Mouse (Mus musculus) cerebellum, adult 9-11 months (tissue): ENCODE data around the gene Baz2b.
"Not testable (repeated sequence)": the region's sequence is repeated elsewhere in the genome, so short reads cannot be mapped to it uniquely, and the experiment has no call there.

Experiments
- DNase-seq: peaks from one replicate; pipeline ENCODE4 v3.0.0; 2022

Gene Baz2b

GRCm38 (mm10) chr2:60088785-60089527 lies 120.7 kb downstream of the Baz2b start:
- DNase-seq: no peak

GRCm38 (mm10) chr2:60086197-60086903 lies 123.3 kb downstream of the Baz2b start:
- no peak for DNase-seq

- no peak for DNase-seq
Observed at GRCm38 (mm10) chr2:60084823-60085222, 124.8 kb downstream of the Baz2b start.

- DNase-seq: no peak
Observed at GRCm38 (mm10) chr2:60082984-60083636, 126.5 kb downstream of the Baz2b start.

- DNase-seq: no peak
Observed at GRCm38 (mm10) chr2:60082225-60082624, 127.4 kb downstream of the Baz2b start.

- DNase-seq: no peak
Observed at GRCm38 (mm10) chr2:60080831-60081230, 128.8 kb downstream of the Baz2b start.

- no peak for DNase-seq
Observed at GRCm38 (mm10) chr2:60077631-60078030, 132.0 kb downstream of the Baz2b start.

GRCm38 (mm10) chr2:60076800-60077199 lies 132.8 kb downstream of the Baz2b start:
- DNase-seq: no peak

GRCm38 (mm10) chr2:60076025-60076424 lies 133.6 kb downstream of the Baz2b start:
- no peak for DNase-seq

GRCm38 (mm10) chr2:60073798-60074197 lies 135.8 kb downstream of the Baz2b start:
- not testable (repeated sequence) for DNase-seq

GRCm38 (mm10) chr2:60071813-60072212 lies 137.8 kb downstream of the Baz2b start:
- DNase-seq: no peak

GRCm38 (mm10) chr2:60070938-60071337 lies 138.7 kb downstream of the Baz2b start:
- DNase-seq: no peak

GRCm38 (mm10) chr2:60068468-60068867 lies 141.2 kb downstream of the Baz2b start:
- no peak for DNase-seq

- DNase-seq: no peak
Observed at GRCm38 (mm10) chr2:60065415-60065814, 144.2 kb downstream of the Baz2b start.

GRCm38 (mm10) chr2:60060185-60060775 lies 149.4 kb downstream of the Baz2b start:
- no peak for DNase-seq

- no peak for DNase-seq
Observed at GRCm38 (mm10) chr2:60059300-60059699, 150.3 kb downstream of the Baz2b start.

GRCm38 (mm10) chr2:60056043-60056442 lies 153.6 kb downstream of the Baz2b start:
- no peak for DNase-seq

- no peak for DNase-seq
Observed at GRCm38 (mm10) chr2:60054808-60055535, 154.7 kb downstream of the Baz2b start.

- no peak for DNase-seq
Observed at GRCm38 (mm10) chr2:60053222-60054010, 156.2 kb downstream of the Baz2b start.

- DNase-seq: no peak
Observed at GRCm38 (mm10) chr2:60050667-60051460, 158.8 kb downstream of the Baz2b start.

GRCm38 (mm10) chr2:60049889-60050288 lies 159.8 kb downstream of the Baz2b start:
- no peak for DNase-seq
